17 mouse cellular contexts compared by ENCODE assay signal in the genomic region with DNA sequence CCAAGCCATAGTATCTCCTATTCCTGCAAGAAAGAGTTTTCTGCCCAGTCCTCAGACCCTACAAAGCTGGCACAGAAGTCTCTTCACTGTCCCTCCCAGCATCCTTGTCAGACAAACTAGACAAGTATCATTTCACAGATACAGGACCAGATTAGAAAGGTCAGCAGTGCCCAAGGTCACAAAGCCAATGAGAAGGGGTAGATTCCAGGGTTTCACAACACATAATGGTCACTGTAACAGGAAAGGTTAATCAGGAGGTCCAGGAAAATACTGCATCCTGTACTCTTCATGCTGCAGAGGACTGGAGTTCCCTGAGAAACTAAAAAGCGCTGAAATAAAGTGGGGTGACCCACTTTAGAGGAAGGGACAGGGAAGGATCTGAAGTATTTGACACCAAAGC.
"Had no signal": no experiment of that assay in that cellular context is flagged by ENCODE, and none has a peak within 500 bp of the region (broad histone marks: within the 10 kb centered on the region; RNA-seq: fewer than 3 reads in every experiment).

No protein-coding gene starts in this region.

- H3K9me3 ChIP-seq: lung, embryonic 15.5 days; midbrain, embryonic 13.5 days; midbrain, embryonic 15.5 days; neural tube, embryonic 12.5 days; stomach, embryonic 15.5 days had no signal

- DNase-seq: lung, adult 2 months; lung, postnatal 14 days; lung, postnatal 36 days; right cerebral cortex, postnatal 14 days; thymus, adult 2 months; thymus, postnatal 25 days; thymus, postnatal 4 days had no signal

- H3K27ac ChIP-seq: lung, embryonic 15.5 days; macrophage; midbrain, embryonic 13.5 days; midbrain, embryonic 15.5 days; neural tube, embryonic 12.5 days; stomach, embryonic 15.5 days; stomach, postnatal 0 days had no signal

- ATAC-seq: lung, postnatal 0 days; midbrain, embryonic 13.5 days; midbrain, embryonic 15.5 days had no signal

- H3K9ac ChIP-seq: lung, embryonic 15.5 days; midbrain, embryonic 13.5 days; midbrain, embryonic 15.5 days; neural tube, embryonic 12.5 days; stomach, embryonic 15.5 days had no signal

- H3K4me2 ChIP-seq: lung, embryonic 15.5 days; midbrain, embryonic 11.5 days; midbrain, embryonic 13.5 days; midbrain, embryonic 15.5 days; neural tube, embryonic 12.5 days; stomach, embryonic 15.5 days had no signal

- H3K36me3 ChIP-seq: lung, embryonic 15.5 days; midbrain, embryonic 13.5 days; midbrain, embryonic 15.5 days; neural tube, embryonic 12.5 days; stomach, embryonic 15.5 days had no signal

- H3K27me3 ChIP-seq: lung, embryonic 15.5 days; megakaryocyte, embryonic 14.5 days; midbrain, embryonic 13.5 days; midbrain, embryonic 15.5 days; neural tube, embryonic 12.5 days; stomach, embryonic 15.5 days had no signal

- H3K4me3 ChIP-seq: lung, embryonic 15.5 days; megakaryocyte, embryonic 14.5 days; midbrain, embryonic 13.5 days; midbrain, embryonic 15.5 days; neural tube, embryonic 12.5 days; stomach, embryonic 15.5 days had no signal
